Mouse (Mus musculus): ENCODE measurements around the gene Flt3l.
"Not testable (repeated sequence)": the region's sequence is repeated elsewhere in the genome, so short reads cannot be mapped to it uniquely, and the experiment has no call there.

DNA sequence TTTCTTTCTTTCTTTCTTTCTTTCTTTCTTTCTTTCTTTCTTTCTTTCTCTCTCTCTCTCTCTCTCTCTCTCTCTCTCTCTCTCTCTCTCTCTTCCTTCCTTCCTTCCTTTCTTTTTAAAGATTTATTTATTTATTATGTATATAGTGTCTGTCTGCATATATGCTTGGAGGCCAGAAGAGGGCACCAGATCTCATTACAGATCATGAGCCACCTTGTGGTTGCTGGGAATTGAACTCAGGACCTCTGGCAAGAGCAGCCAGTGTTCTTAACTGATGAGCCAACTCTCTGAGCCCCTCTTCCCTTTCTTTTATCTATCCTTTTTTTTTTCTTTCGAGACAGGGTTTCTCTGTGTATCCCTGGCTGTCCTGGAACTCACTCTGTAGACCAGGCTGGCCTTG is 37.5 kb upstream of the Flt3l start:
- TF ChIP-seq CTCF (IDR thresholded peaks at IDR 0.05; ENCODE audit: insufficient read depth, low read length); POLR2A (IDR thresholded peaks at IDR 0.05; ENCODE audit: borderline replicate concordance, extremely low read depth, low read depth, low read length): not testable (repeated sequence)
